Mouse (Mus musculus): ENCODE data around the gene Lgr4.
A peak's percentile ranks its signal among the peaks of the same experiment; 100 is the strongest.
"Not testable (repeated sequence)": the region's sequence is repeated elsewhere in the genome, so short reads cannot be mapped to it uniquely, and the experiment has no call there.

The Lgr4 gene

GRCm38 (mm10) chr2:109917496-109918413 is at the start of gene Lgr4:
TSS of gene Lgr4 (plus strand) at chr2:109917647.
- DNase-seq = peak; percentile 95

- not testable (repeated sequence) for DNase-seq
Observed at GRCm38 (mm10) chr2:109879429-109879828, 38.0 kb upstream of the Lgr4 start.

GRCm38 (mm10) chr2:109881111-109881510 is 36.3 kb upstream of the Lgr4 start:
- DNase-seq = no peak

- no peak for DNase-seq
Observed at GRCm38 (mm10) chr2:109881625-109882024, 35.8 kb upstream of the Lgr4 start.

GRCm38 (mm10) chr2:109884106-109884505 is 33.3 kb upstream of the Lgr4 start:
- DNase-seq = peak; percentile 52

- peak; percentile 74 for DNase-seq
Observed at GRCm38 (mm10) chr2:109884507-109884906, 32.9 kb upstream of the Lgr4 start.

- DNase-seq = no peak
Observed at GRCm38 (mm10) chr2:109890068-109890467, 27.4 kb upstream of the Lgr4 start.

GRCm38 (mm10) chr2:109890597-109890996 is 26.9 kb upstream of the Lgr4 start, which contains the start of gene Lin7c:
TSS of gene Lin7c (plus strand) at chr2:109890853.
- DNase-seq = peak; percentile 91

GRCm38 (mm10) chr2:109891031-109891430 is 26.4 kb upstream of the Lgr4 start:
- peak; percentile 58 for DNase-seq

GRCm38 (mm10) chr2:109891471-109891870 is 26.0 kb upstream of the Lgr4 start:
- DNase-seq = no peak

GRCm38 (mm10) chr2:109896311-109896710 is 21.1 kb upstream of the Lgr4 start:
- DNase-seq = no peak

GRCm38 (mm10) chr2:109902869-109903268 is 14.6 kb upstream of the Lgr4 start:
- no peak for DNase-seq

- DNase-seq = peak; percentile 88
Observed at GRCm38 (mm10) chr2:109904171-109904821, 13.2 kb upstream of the Lgr4 start.

- no peak for DNase-seq
Observed at GRCm38 (mm10) chr2:109909122-109909521, 8.3 kb upstream of the Lgr4 start.

- no peak for DNase-seq
Observed at GRCm38 (mm10) chr2:109912216-109912615, 5.2 kb upstream of the Lgr4 start.

- DNase-seq = no peak
Observed at GRCm38 (mm10) chr2:109912766-109913165, 4.7 kb upstream of the Lgr4 start.

- DNase-seq = no peak
Observed at GRCm38 (mm10) chr2:109913241-109913640, 4.2 kb upstream of the Lgr4 start.

- DNase-seq = no peak
Observed at GRCm38 (mm10) chr2:109914601-109915000, 2.8 kb upstream of the Lgr4 start.

- no peak for DNase-seq
Observed at GRCm38 (mm10) chr2:109916782-109917495, 508 bp upstream of the Lgr4 start.

GRCm38 (mm10) chr2:109918592-109919262 is 1.3 kb downstream of the Lgr4 start:
- peak; percentile 32 for DNase-seq

GRCm38 (mm10) chr2:109920471-109920870 is 3.0 kb downstream of the Lgr4 start:
- DNase-seq = no peak

- no peak for DNase-seq
Observed at GRCm38 (mm10) chr2:109921298-109922035, 4.0 kb downstream of the Lgr4 start.

Data from cerebellum, adult 8-10 months (tissue).